Mouse (Mus musculus) G1E (cell line): ENCODE results near the gene Grhl1.

Experiments used
- CTCF ChIP-seq: IDR thresholded peaks from 2 replicates; pipeline ENCODE4 v1.5.1; 2012; ENCODE audit warnings: low read depth, low read length, inconsistent platforms, mixed read lengths
- GATA1 ChIP-seq: IDR thresholded peaks from 2 replicates; pipeline ENCODE4 v1.6.1; 2012; ENCODE audit warnings: borderline replicate concordance, low read length, inconsistent platforms, mixed read lengths
- GATA2 ChIP-seq: IDR thresholded peaks from 2 replicates; pipeline ENCODE4 v1.6.1; 2012; ENCODE audit warnings: low read depth, low read length, inconsistent platforms, borderline replicate concordance
- POLR2AphosphoS5 ChIP-seq: IDR thresholded peaks from 2 replicates; pipeline ENCODE4 v1.6.1; 2012; ENCODE audit warnings: low read depth, low read length, inconsistent platforms; ENCODE audit not compliant: insufficient replicate concordance

DNA sequence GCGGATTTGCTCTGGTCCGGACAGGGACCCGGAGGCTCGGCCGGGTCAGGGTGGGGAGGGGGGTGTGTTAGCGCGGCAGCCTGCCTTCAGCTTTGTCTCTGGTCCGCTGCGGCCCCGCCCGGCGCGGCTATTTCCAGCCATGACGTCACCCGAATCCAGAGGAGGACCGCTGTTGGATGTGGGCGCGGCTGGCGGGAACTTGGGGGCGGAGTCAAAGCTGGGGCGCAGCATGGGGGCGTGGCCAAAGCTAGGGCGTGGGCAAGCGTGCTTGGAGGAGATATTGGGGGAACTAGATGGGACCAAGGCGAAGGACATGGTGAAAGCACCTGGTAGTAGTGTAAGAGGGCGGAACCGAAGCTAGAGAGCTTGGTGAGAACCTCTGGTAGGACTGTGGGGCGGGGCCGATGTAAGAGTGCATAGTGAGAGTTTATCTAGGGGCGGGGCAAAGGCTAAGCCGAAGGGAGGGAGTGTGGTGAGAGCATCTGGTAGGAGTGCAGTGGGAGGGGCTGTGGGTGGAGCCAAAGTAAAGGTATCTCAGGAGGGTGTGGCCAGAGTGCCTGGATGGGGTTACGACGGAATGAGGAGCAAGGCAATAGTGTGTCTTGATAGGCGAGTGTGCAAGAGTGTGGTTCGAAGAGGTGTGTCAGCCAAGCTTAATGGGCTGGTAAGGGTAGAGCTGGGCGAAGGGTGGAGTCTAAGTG is 79.7 kb downstream of the Grhl1 start:
- TF ChIP-seq CTCF: no peak
- TF ChIP-seq GATA1: no peak
- no peak for TF ChIP-seq GATA2
- TF ChIP-seq POLR2AphosphoS5: no peak
